Mouse (Mus musculus) retina, postnatal 1 day (tissue): ENCODE data around the gene H13.
"Not testable (repeated sequence)": the region's sequence is repeated elsewhere in the genome, so short reads cannot be mapped to it uniquely, and the experiment has no call there.

ENCODE experiments used
- DNase-seq: peaks from one replicate; pipeline ENCODE4 v3.0.0-alpha.2; 2012

The H13 gene

GRCm38 (mm10) chr2:152666191-152666590 lies 3.1 kb upstream of the H13 start:
- DNase-seq: not testable (repeated sequence)

- DNase-seq: peak; percentile 66
Observed at GRCm38 (mm10) chr2:152669639-152670484, 601 bp downstream of the H13 start.

- DNase-seq: no peak
Observed at GRCm38 (mm10) chr2:152670983-152671641, 1.9 kb downstream of the H13 start.

GRCm38 (mm10) chr2:152671642-152671999 lies 2.4 kb downstream of the H13 start:
- DNase-seq: peak; percentile 54

GRCm38 (mm10) chr2:152672166-152672565 lies 2.9 kb downstream of the H13 start:
- DNase-seq: no peak

- no peak for DNase-seq
Observed at GRCm38 (mm10) chr2:152674148-152674547, 4.9 kb downstream of the H13 start.

- DNase-seq: no peak
Observed at GRCm38 (mm10) chr2:152675252-152675791, 6.1 kb downstream of the H13 start.

- DNase-seq: peak; percentile 56
Observed at GRCm38 (mm10) chr2:152678302-152678701, 9.0 kb downstream of the H13 start.

GRCm38 (mm10) chr2:152678925-152679324 lies 9.7 kb downstream of the H13 start:
- DNase-seq: no peak

GRCm38 (mm10) chr2:152679701-152680355 lies 10.6 kb downstream of the H13 start:
- no peak for DNase-seq

GRCm38 (mm10) chr2:152683086-152683485 lies 13.8 kb downstream of the H13 start:
- no peak for DNase-seq

- DNase-seq: no peak
Observed at GRCm38 (mm10) chr2:152686399-152686798, 17.1 kb downstream of the H13 start.

- DNase-seq: peak; percentile 99
Observed at GRCm38 (mm10) chr2:152686806-152687267, 17.6 kb downstream of the H13 start, which contains the start of gene Mcts2. Gene Mcts2 (plus strand): TSS chr2:152687035.

- DNase-seq: peak; percentile 61
Observed at GRCm38 (mm10) chr2:152691564-152692217, 22.4 kb downstream of the H13 start.

- peak; percentile 89 for DNase-seq
Observed at GRCm38 (mm10) chr2:152693233-152693632, 24.0 kb downstream of the H13 start.

GRCm38 (mm10) chr2:152693735-152694134 lies 24.5 kb downstream of the H13 start:
- DNase-seq: no peak

- DNase-seq: no peak
Observed at GRCm38 (mm10) chr2:152694708-152695107, 25.4 kb downstream of the H13 start.

- no peak for DNase-seq
Observed at GRCm38 (mm10) chr2:152696016-152696415, 26.8 kb downstream of the H13 start.

GRCm38 (mm10) chr2:152696476-152697164 lies 27.4 kb downstream of the H13 start:
- peak; percentile 94 for DNase-seq

- no peak for DNase-seq
Observed at GRCm38 (mm10) chr2:152700138-152700537, 30.9 kb downstream of the H13 start.

GRCm38 (mm10) chr2:152700725-152701124 lies 31.5 kb downstream of the H13 start:
- no peak for DNase-seq
